Mouse (Mus musculus): ENCODE measurements at regions not wholly inside any gene's neighbourhood (a gene's known extent, or its start where the extent isn't known, plus 50 kb on each side); places are given as distances from the start of the nearest gene placed in this dataset.
A peak's percentile ranks its signal among the peaks of the same experiment; 100 is the strongest.

GRCm38 (mm10) chr9:43922231-43922630 lies 121.0 kb upstream of the Thy1 start:
- Histone ChIP-seq H3K9me3 (ENCODE audit: control insufficient read depth, low read length) (no peaks in the 10 kb centered on the region), H3K4me1 (ENCODE audit: control insufficient read depth, insufficient read depth, low read depth, low read length) (peaks cover 27% of the 10 kb centered on the region), H3K36me3 (ENCODE audit: control insufficient read depth, insufficient read depth, low read length) (no peaks in the 10 kb centered on the region), H3K4me3 (ENCODE audit: low read length) (no peak overlapping the region), H3K27me3 (replicated peaks; ENCODE audit: control insufficient read depth, insufficient read depth, low read length) (peaks cover 2% of the 10 kb centered on the region), H3K4me2 (ENCODE audit: low read length) (no peak overlapping the region), H3K27ac (ENCODE audit: low read depth, low read length) (no peak overlapping the region), H3K9ac (ENCODE audit: low read depth, low read length) (no peak overlapping the region; the same call in 1 of the 2 replicates)
- no peak for ATAC-seq
- 23% methylated on average over 6 of the region's 6 CpGs for WGBS

- no peak overlapping the region for H3K9ac ChIP-seq (ENCODE audit: low read depth, low read length)
- peaks cover 2% of the 10 kb centered on the region for H3K27me3 ChIP-seq (replicated peaks; ENCODE audit: control insufficient read depth, insufficient read depth, low read length)
- H3K9me3 ChIP-seq (ENCODE audit: control insufficient read depth, low read length): no peaks in the 10 kb centered on the region
- no peak overlapping the region for H3K4me3 ChIP-seq (ENCODE audit: low read length)
- no peaks in the 10 kb centered on the region for H3K36me3 ChIP-seq (ENCODE audit: control insufficient read depth, insufficient read depth, low read length)
- H3K27ac ChIP-seq (ENCODE audit: low read depth, low read length): no peak overlapping the region
- no peak overlapping the region for H3K4me2 ChIP-seq (ENCODE audit: low read length)
- ATAC-seq: no peak
- WGBS: 38% methylated on average over 4 of the region's 4 CpGs
- peaks cover 27% of the 10 kb centered on the region for H3K4me1 ChIP-seq (ENCODE audit: control insufficient read depth, insufficient read depth, low read depth, low read length)
Measured at GRCm38 (mm10) chr9:43923088-43923487, 120.1 kb upstream of the Thy1 start.

- no peak for ATAC-seq
- H3K27ac ChIP-seq (ENCODE audit: low read depth, low read length): no peak overlapping the region
- H3K9me3 ChIP-seq (ENCODE audit: control insufficient read depth, low read length): no peaks in the 10 kb centered on the region
- H3K36me3 ChIP-seq (ENCODE audit: control insufficient read depth, insufficient read depth, low read length): no peaks in the 10 kb centered on the region
- WGBS: 27% methylated on average over 15 of the region's 15 CpGs
- no peak overlapping the region; the same call in 1 of the 2 replicates for H3K4me2 ChIP-seq (ENCODE audit: low read length)
- peaks cover 25% of the 10 kb centered on the region for H3K4me1 ChIP-seq (ENCODE audit: control insufficient read depth, insufficient read depth, low read depth, low read length)
- no peak overlapping the region for H3K4me3 ChIP-seq (ENCODE audit: low read length)
- no peak overlapping the region for H3K9ac ChIP-seq (ENCODE audit: low read depth, low read length)
- H3K27me3 ChIP-seq (replicated peaks; ENCODE audit: control insufficient read depth, insufficient read depth, low read length): peaks cover 2% of the 10 kb centered on the region
Measured at GRCm38 (mm10) chr9:43924795-43925194, 118.4 kb upstream of the Thy1 start.

- 16% methylated on average over 7 of the region's 7 CpGs for WGBS
Measured at GRCm38 (mm10) chr9:43929312-43930036, 113.7 kb upstream of the Thy1 start.

GRCm38 (mm10) chr9:43930037-43930404 lies 113.2 kb upstream of the Thy1 start:
- Histone ChIP-seq H3K4me2 (ENCODE audit: low read length) (no peak overlapping the region), H3K36me3 (ENCODE audit: control insufficient read depth, insufficient read depth, low read length) (no peaks in the 10 kb centered on the region), H3K27me3 (replicated peaks; ENCODE audit: control insufficient read depth, insufficient read depth, low read length) (no peaks in the 10 kb centered on the region; the same call in 1 of the 2 replicates), H3K27ac (ENCODE audit: low read depth, low read length) (peak overlapping the region; percentile 23; the same call in 1 of the 2 replicates), H3K4me1 (ENCODE audit: control insufficient read depth, insufficient read depth, low read depth, low read length) (peaks cover 30% of the 10 kb centered on the region), H3K9me3 (ENCODE audit: control insufficient read depth, low read length) (no peaks in the 10 kb centered on the region), H3K4me3 (ENCODE audit: low read length) (no peak overlapping the region), H3K9ac (ENCODE audit: low read depth, low read length) (no peak overlapping the region)
- ATAC-seq: 0 out of 2 replicates have a peak, but pooled peaks have one; percentile 7

More at GRCm38 (mm10) chr9:43929312-43930036, 113.7 kb upstream of the Thy1 start:
- Histone ChIP-seq H3K4me3 (ENCODE audit: low read length) (no peak overlapping the region), H3K27me3 (replicated peaks; ENCODE audit: control insufficient read depth, insufficient read depth, low read length) (0 out of 2 replicates have a peak, but pooled peaks cover under 1% of the 10 kb centered on the region), H3K9ac (ENCODE audit: low read depth, low read length) (no peak overlapping the region), H3K27ac (ENCODE audit: low read depth, low read length) (peak overlapping the region; percentile 24), H3K4me2 (ENCODE audit: low read length) (no peak overlapping the region), H3K36me3 (ENCODE audit: control insufficient read depth, insufficient read depth, low read length) (no peaks in the 10 kb centered on the region), H3K4me1 (ENCODE audit: control insufficient read depth, insufficient read depth, low read depth, low read length) (peaks cover 28% of the 10 kb centered on the region), H3K9me3 (ENCODE audit: control insufficient read depth, low read length) (no peaks in the 10 kb centered on the region)
- ATAC-seq: peak; percentile 79

- WGBS: 44% methylated on average over 3 of the region's 3 CpGs
- Histone ChIP-seq H3K4me2 (ENCODE audit: low read length) (no peak overlapping the region), H3K4me3 (ENCODE audit: low read length) (no peak overlapping the region), H3K36me3 (ENCODE audit: control insufficient read depth, insufficient read depth, low read length) (no peaks in the 10 kb centered on the region), H3K27me3 (replicated peaks; ENCODE audit: control insufficient read depth, insufficient read depth, low read length) (no peaks in the 10 kb centered on the region; the same call in 1 of the 2 replicates), H3K27ac (ENCODE audit: low read depth, low read length) (no peak overlapping the region), H3K9me3 (ENCODE audit: control insufficient read depth, low read length) (no peaks in the 10 kb centered on the region), H3K4me1 (ENCODE audit: control insufficient read depth, insufficient read depth, low read depth, low read length) (peaks cover 30% of the 10 kb centered on the region), H3K9ac (ENCODE audit: low read depth, low read length) (no peak overlapping the region)
- no peak for ATAC-seq
Measured at GRCm38 (mm10) chr9:43930476-43930875, 112.7 kb upstream of the Thy1 start.

GRCm38 (mm10) chr9:43934012-43934690 lies 109.0 kb upstream of the Thy1 start:
- Histone ChIP-seq H3K27me3 (replicated peaks; ENCODE audit: control insufficient read depth, insufficient read depth, low read length) (peaks cover 2% of the 10 kb centered on the region; the same call in 1 of the 2 replicates), H3K4me1 (ENCODE audit: control insufficient read depth, insufficient read depth, low read depth, low read length) (peaks cover 27% of the 10 kb centered on the region), H3K9me3 (ENCODE audit: control insufficient read depth, low read length) (no peaks in the 10 kb centered on the region), H3K36me3 (ENCODE audit: control insufficient read depth, insufficient read depth, low read length) (no peaks in the 10 kb centered on the region), H3K27ac (ENCODE audit: low read depth, low read length) (peak overlapping the region; percentile 12; the same call in 1 of the 2 replicates), H3K4me2 (ENCODE audit: low read length) (peak overlapping the region; percentile 22; the same call in 1 of the 2 replicates), H3K9ac (ENCODE audit: low read depth, low read length) (no peak overlapping the region), H3K4me3 (ENCODE audit: low read length) (no peak overlapping the region)
- ATAC-seq: peak; percentile 70
- WGBS: 11% methylated on average over 18 of the region's 18 CpGs

- no peak overlapping the region for H3K4me3 ChIP-seq (ENCODE audit: low read length)
- no peaks in the 10 kb centered on the region for H3K9me3 ChIP-seq (ENCODE audit: control insufficient read depth, low read length)
- H3K9ac ChIP-seq (ENCODE audit: low read depth, low read length): no peak overlapping the region
- no peaks in the 10 kb centered on the region for H3K36me3 ChIP-seq (ENCODE audit: control insufficient read depth, insufficient read depth, low read length)
- WGBS: 19% methylated on average over 5 of the region's 5 CpGs
- ATAC-seq: no peak
- H3K4me2 ChIP-seq (ENCODE audit: low read length): no peak overlapping the region
- H3K4me1 ChIP-seq (ENCODE audit: control insufficient read depth, insufficient read depth, low read depth, low read length): peaks cover 25% of the 10 kb centered on the region
- peaks cover 2% of the 10 kb centered on the region; the same call in 1 of the 2 replicates for H3K27me3 ChIP-seq (replicated peaks; ENCODE audit: control insufficient read depth, insufficient read depth, low read length)
- peak overlapping the region; percentile 12; the same call in 1 of the 2 replicates for H3K27ac ChIP-seq (ENCODE audit: low read depth, low read length)
Measured at GRCm38 (mm10) chr9:43934691-43935064, 108.5 kb upstream of the Thy1 start.

GRCm38 (mm10) chr9:43939336-43939735 lies 103.8 kb upstream of the Thy1 start:
- ATAC-seq: no peak
- H3K27me3 ChIP-seq (replicated peaks; ENCODE audit: control insufficient read depth, insufficient read depth, low read length): peaks cover 4% of the 10 kb centered on the region
- H3K4me2 ChIP-seq (ENCODE audit: low read length): no peak overlapping the region
- no peak overlapping the region for H3K9ac ChIP-seq (ENCODE audit: low read depth, low read length)
- H3K27ac ChIP-seq (ENCODE audit: low read depth, low read length): no peak overlapping the region
- peaks cover 7% of the 10 kb centered on the region for H3K4me1 ChIP-seq (ENCODE audit: control insufficient read depth, insufficient read depth, low read depth, low read length)
- WGBS: 52% methylated on average over 11 of the region's 11 CpGs
- H3K9me3 ChIP-seq (ENCODE audit: control insufficient read depth, low read length): no peaks in the 10 kb centered on the region
- H3K4me3 ChIP-seq (ENCODE audit: low read length): no peak overlapping the region
- no peaks in the 10 kb centered on the region for H3K36me3 ChIP-seq (ENCODE audit: control insufficient read depth, insufficient read depth, low read length)
